Mouse (Mus musculus): ENCODE measurements around the gene Dicer1.

DNA sequence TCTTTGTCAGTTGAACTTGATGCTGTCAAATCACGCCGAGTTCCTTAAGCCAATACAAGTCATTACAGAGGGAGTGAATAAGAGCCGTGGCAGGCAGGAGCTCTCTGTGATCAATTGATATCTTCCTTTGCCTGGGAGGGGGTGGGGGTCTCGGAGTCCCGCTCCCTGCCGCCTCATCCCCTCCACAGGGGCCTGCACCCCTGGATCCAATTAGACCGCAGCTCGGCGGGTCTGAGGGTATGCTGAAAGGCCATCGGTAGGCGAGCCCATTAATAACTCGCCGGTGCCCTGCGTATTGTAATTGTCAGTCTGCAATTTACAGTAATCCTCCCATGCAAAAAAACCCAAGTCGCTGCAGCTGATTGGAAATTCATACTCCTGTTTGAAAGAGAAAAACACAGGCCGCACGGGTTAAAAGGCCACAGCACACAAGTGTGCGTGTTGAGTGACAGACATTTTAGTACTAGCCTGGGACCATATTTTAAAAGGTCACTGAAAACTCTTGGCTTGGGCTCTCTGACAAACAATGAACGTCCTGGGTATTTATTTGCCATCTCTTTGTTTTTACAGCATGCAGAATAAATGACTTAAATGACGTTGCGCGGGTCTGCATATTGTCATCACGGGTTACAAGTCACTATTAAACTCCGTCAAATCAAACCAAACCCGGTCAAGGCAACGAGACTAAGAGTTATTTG lies 72.5 kb downstream of the Dicer1 start:
- TF ChIP-seq CTCF (IDR thresholded peaks at IDR 0.05; ENCODE audit: extremely low read depth, insufficient read depth, insufficient read length, insufficient replicate concordance) (no peak), POLR2A (IDR thresholded peaks at IDR 0.05; ENCODE audit: low read depth, low read length) (no peak)
